In the genomic region with DNA sequence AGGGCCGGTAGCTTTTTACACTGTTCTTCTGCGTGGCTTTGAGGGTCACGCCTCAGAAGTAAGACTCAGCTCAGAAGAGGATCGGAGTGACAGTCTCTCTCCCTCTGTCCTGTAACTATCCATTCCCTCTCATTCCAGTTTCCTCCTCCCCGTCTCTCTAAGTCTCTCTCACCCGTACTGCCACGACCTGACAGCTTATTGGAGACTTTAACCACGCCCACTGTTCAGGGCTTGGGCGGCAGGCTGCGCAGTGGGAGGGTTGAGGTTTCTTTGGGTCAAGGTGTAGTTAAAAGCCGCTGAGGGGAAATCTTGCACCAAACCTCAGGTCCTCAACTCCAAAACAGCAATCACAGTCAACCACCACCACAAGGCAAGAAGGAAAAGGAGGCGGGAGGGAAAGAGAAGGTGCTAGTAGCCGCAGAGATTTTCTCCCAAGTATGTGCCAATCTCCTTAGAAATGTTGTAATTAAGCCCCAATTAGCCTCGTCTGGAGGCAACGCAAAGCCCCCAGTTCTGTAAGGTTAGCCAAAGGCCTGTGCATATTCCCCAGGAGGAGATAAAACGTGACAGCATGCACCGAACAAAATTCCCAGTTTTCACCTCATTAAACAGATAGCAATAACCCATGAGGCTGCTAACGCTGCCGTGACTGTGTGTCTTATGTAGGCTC, we compare ENCODE assay signal across 8 mouse cellular contexts. TPM values are rescaled to one million over a fixed set of nuclear protein-coding genes. Genes with fewer than 3 reads are reported as not detected.
DNase-seq lines count a peak whose midpoint lies in the region; ATAC-seq and TF ChIP-seq lines count a peak whose summit lies in the region.

No protein-coding gene starts in this region.

- 28% methylated on average over 19 of the region's 19 CpGs for WGBS in cerebellum, adult 2 months
- 21% methylated on average over 19 of the region's 19 CpGs for WGBS in embryonic facial prominence, embryonic 14.5 days
- 5% methylated on average over 19 of the region's 19 CpGs for WGBS in kidney, embryonic 14.5 days
- 21% methylated on average over 19 of the region's 19 CpGs for WGBS in midbrain, embryonic 11.5 days

- DNase-seq in cerebellum, adult 2 months: no peak
- no peak for DNase-seq in cerebellum, postnatal 25 days
- peak; percentile 51 for DNase-seq in embryonic facial prominence, embryonic 14.5 days (ENCODE audit: low spot score)
- no peak for DNase-seq in midbrain, embryonic 11.5 days (ENCODE audit: low spot score, missing footprints)
- no peak for DNase-seq in thymus, adult 18-20 months
- DNase-seq in gastrocnemius, adult 8-10 months (ENCODE audit: low spot score in 2 of 2): no peak

- no peak overlapping the region for H3K9ac ChIP-seq in embryonic facial prominence, embryonic 14.5 days (ENCODE audit: low read depth, low read length)
- no peak overlapping the region for H3K9ac ChIP-seq in kidney, embryonic 14.5 days (ENCODE audit: low read depth, low read length)
- H3K9ac ChIP-seq in midbrain, embryonic 11.5 days (ENCODE audit: low read length): no peak overlapping the region

- TF ChIP-seq POLR2A in cerebellum, adult 2 months (IDR thresholded peaks at IDR 0.05; ENCODE audit: borderline replicate concordance, insufficient read depth, low read length): no peak

- no peaks in the 10 kb centered on the region for H3K9me3 ChIP-seq in embryonic facial prominence, embryonic 14.5 days (ENCODE audit: control insufficient read depth, low read length)
- no peaks in the 10 kb centered on the region for H3K9me3 ChIP-seq in kidney, embryonic 14.5 days (ENCODE audit: control insufficient read depth, low read length)
- H3K9me3 ChIP-seq in midbrain, embryonic 11.5 days (ENCODE audit: control insufficient read depth, low read length): no peaks in the 10 kb centered on the region

- no peak overlapping the region for H3K27ac ChIP-seq in cerebellum, adult 2 months (ENCODE audit: insufficient read depth, low read length)
- H3K27ac ChIP-seq in embryonic facial prominence, embryonic 14.5 days (replicated peaks; ENCODE audit: low read depth, low read length): no peak overlapping the region
- H3K27ac ChIP-seq in kidney, embryonic 14.5 days (ENCODE audit: low read depth, low read length): no peak overlapping the region
- H3K27ac ChIP-seq in midbrain, embryonic 11.5 days (ENCODE audit: low read depth, low read length): no peak overlapping the region

- ATAC-seq in embryonic facial prominence, embryonic 14.5 days (ENCODE audit: low read depth): peak; percentile 27; the same call in 1 of the 2 replicates
- no peak for ATAC-seq in kidney, embryonic 14.5 days (ENCODE audit: low FRiP score, low TSS enrichment)
- no peak for ATAC-seq in midbrain, embryonic 11.5 days (ENCODE audit: low FRiP score)
- ATAC-seq in cerebellum, adult (ENCODE audit: insufficient number of reproducible peaks, low FRiP score, low TSS enrichment): no peak

- peak overlapping the region; percentile 44 for H3K4me2 ChIP-seq in embryonic facial prominence, embryonic 14.5 days (ENCODE audit: low read depth, low read length)
- H3K4me2 ChIP-seq in kidney, embryonic 14.5 days (replicated peaks; ENCODE audit: low read depth, low read length): peak overlapping the region; percentile 32
- H3K4me2 ChIP-seq in midbrain, embryonic 11.5 days: peak overlapping the region; percentile 25; the same call in 1 of the 2 replicates

- no peaks in the 10 kb centered on the region for H3K27me3 ChIP-seq in cerebellum, adult 2 months (ENCODE audit: control insufficient read depth, insufficient read depth, low read length)
- H3K27me3 ChIP-seq in embryonic facial prominence, embryonic 14.5 days (replicated peaks; ENCODE audit: control insufficient read depth, insufficient read depth, low read length): peaks cover 6% of the 10 kb centered on the region; the same call in 1 of the 2 replicates
- peaks cover 5% of the 10 kb centered on the region; the same call in 1 of the 2 replicates for H3K27me3 ChIP-seq in kidney, embryonic 14.5 days (ENCODE audit: control insufficient read depth, insufficient read depth, low read length)
- H3K27me3 ChIP-seq in midbrain, embryonic 11.5 days (ENCODE audit: control insufficient read depth, insufficient read depth, low read length): no peaks in the 10 kb centered on the region

- no peak for TF ChIP-seq CTCF in cerebellum, adult 2 months (IDR thresholded peaks at IDR 0.05; ENCODE audit: borderline replicate concordance, insufficient read depth, low read depth, low read length)

- no peaks in the 10 kb centered on the region for H3K4me1 ChIP-seq in cerebellum, adult 2 months (ENCODE audit: control insufficient read depth, insufficient read depth, low read length)
- peaks cover 5% of the 10 kb centered on the region; the same call in 1 of the 2 replicates for H3K4me1 ChIP-seq in embryonic facial prominence, embryonic 14.5 days (ENCODE audit: control insufficient read depth, insufficient read depth, low read length)
- no peaks in the 10 kb centered on the region for H3K4me1 ChIP-seq in kidney, embryonic 14.5 days (ENCODE audit: control insufficient read depth, insufficient read depth, low read length)
- peaks cover 11% of the 10 kb centered on the region for H3K4me1 ChIP-seq in midbrain, embryonic 11.5 days (ENCODE audit: control insufficient read depth, insufficient read depth, low read length)

- no peaks in the 10 kb centered on the region for H3K36me3 ChIP-seq in embryonic facial prominence, embryonic 14.5 days (ENCODE audit: control insufficient read depth, insufficient read depth, low read length)
- H3K36me3 ChIP-seq in kidney, embryonic 14.5 days (ENCODE audit: control insufficient read depth, insufficient read depth, low read length): no peaks in the 10 kb centered on the region
- H3K36me3 ChIP-seq in midbrain, embryonic 11.5 days (ENCODE audit: control insufficient read depth, insufficient read depth, low read length): no peaks in the 10 kb centered on the region

- H3K4me3 ChIP-seq in cerebellum, adult 2 months (replicated peaks; ENCODE audit: insufficient read depth, low read depth, low read length): peak overlapping the region; percentile 16
- H3K4me3 ChIP-seq in embryonic facial prominence, embryonic 14.5 days (ENCODE audit: low read depth, low read length): peak overlapping the region; percentile 4; the same call in 1 of the 2 replicates
- H3K4me3 ChIP-seq in kidney, embryonic 14.5 days (ENCODE audit: low read length): peak overlapping the region; percentile 7; the same call in 1 of the 2 replicates
- H3K4me3 ChIP-seq in midbrain, embryonic 11.5 days (ENCODE audit: low read depth, low read length): no peak overlapping the region

RNA-seq across cellular contexts. Expression of gene Sec63, which starts 45.8 kb away (rescaled TPM):
- polyA plus RNA-seq in cerebellum, adult 2 months (2012; rRNA removed): 42.4 and 46.8 TPM in 2 replicates
- 25.6 and 26.5 TPM in 2 replicates for polyA plus RNA-seq in embryonic facial prominence, embryonic 14.5 days (2014; fragmentation: Nextera tagmentation; extraction: Ambion mirVana)
- 18.6 and 27.0 TPM in 2 replicates for polyA plus RNA-seq in kidney, embryonic 14.5 days (2014; fragmentation: Nextera tagmentation; extraction: Ambion mirVana)
- 28.9 and 29.1 TPM in 2 replicates for polyA plus RNA-seq in midbrain, embryonic 11.5 days (2014; fragmentation: Nextera tagmentation; extraction: Ambion mirVana)
- total RNA-seq in gastrocnemius, adult 8-10 months (2022): 10 to 100 TPM; 16.9 to 32.2 (median 24.9) TPM
